Mouse (Mus musculus) spleen, adult 2 months (tissue): ENCODE results near the gene Eef2kmt. TPM values are rescaled to one million over a fixed set of nuclear protein-coding genes. Genes with fewer than 3 reads are reported as not detected.

ENCODE experiments used
- DNase-seq, 2 experiments: peaks; one replicate each; pipeline versions ENCODE4 v3.0.0 to v3.0.0-alpha.2; 2012 to 2021; ENCODE audit warnings: low spot score in 2 of 2, low read depth in 1 of 2
- H3K27ac ChIP-seq: fragments of 200-500 bp; 2 replicates; pipeline ENCODE4 v1.5.1; 2012; ENCODE audit warnings: low read length, inconsistent platforms; ENCODE audit not compliant: insufficient read depth
- H3K27me3 ChIP-seq: fragments of 200-500 bp; 2 replicates; pipeline ENCODE4 v1.6.1; 2012; ENCODE audit warnings: mild to moderate bottlenecking, moderate library complexity, low read length, inconsistent platforms; ENCODE audit not compliant: control insufficient read depth, insufficient read depth
- H3K36me3 ChIP-seq: fragments of 200-500 bp; 2 replicates; pipeline ENCODE4 v1.6.1; 2012; ENCODE audit warnings: mild to moderate bottlenecking, low read length, inconsistent platforms; ENCODE audit not compliant: control insufficient read depth, insufficient read depth
- H3K4me1 ChIP-seq: fragments of 200-500 bp; 2 replicates; pipeline ENCODE4 v1.6.1; 2011; ENCODE audit warnings: inconsistent platforms; ENCODE audit not compliant: control insufficient read depth, insufficient read depth, insufficient read length
- H3K4me3 ChIP-seq: fragments of 200-500 bp; 2 replicates; pipeline ENCODE4 v1.5.1; 2011; ENCODE audit warnings: mild to moderate bottlenecking, inconsistent platforms; ENCODE audit not compliant: insufficient read depth, insufficient read length; ENCODE audit errors: extremely low read depth
- CTCF ChIP-seq: fragments of 200-500 bp; IDR thresholded peaks from 2 replicates; pipeline ENCODE4 v1.5.1; 2011; ENCODE audit warnings: mild to moderate bottlenecking, inconsistent platforms; ENCODE audit not compliant: insufficient read depth, insufficient read length, insufficient replicate concordance; ENCODE audit errors: extremely low read depth
- POLR2A ChIP-seq: fragments of 200-500 bp; IDR thresholded peaks from 2 replicates; pipeline ENCODE4 v1.6.1; 2011; ENCODE audit warnings: low read depth, low read length, inconsistent platforms
- WGBS: fragments of 180-500 bp; shearing (Covaris S2); methylation state at CpG from one replicate; pipeline ENCODE4 v1.1.7; 2018; 5-methylcytosine and 5-hydroxymethylcytosine counted together
- polyA plus RNA-seq: library from polyadenylated mRNA; depleted of rRNA; stranded (reverse); fragments of >200 nt; gene quantifications from 2 replicates; pipeline ENCODE4 v1.2.3, GENCODE M21; 2012; rRNA removed

The Eef2kmt gene
- polyA plus RNA-seq, 1 experiment, result 35.4 TPM

DNA sequence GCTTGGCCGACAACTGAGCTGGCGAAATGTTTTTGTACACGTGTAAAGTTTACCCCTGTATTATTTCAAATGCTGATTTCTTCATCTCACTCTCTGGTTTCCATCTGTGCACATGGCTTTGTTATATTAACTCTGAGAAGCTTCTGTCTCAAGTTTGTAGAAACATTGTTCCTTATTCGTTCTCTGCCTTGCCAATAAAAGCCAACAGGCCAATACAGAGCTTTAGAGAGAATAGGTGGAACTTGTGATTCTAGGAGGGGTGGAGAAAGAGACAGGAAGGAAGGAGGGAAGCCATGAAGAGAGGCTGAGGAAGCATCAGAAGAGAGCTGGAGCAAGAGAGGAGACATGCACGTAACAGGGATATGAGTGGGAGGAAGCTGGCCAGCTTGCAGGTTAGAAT is 49.7 kb downstream of the Eef2kmt start:
- TF ChIP-seq POLR2A (no peak), CTCF (no peak)
- H3K4me3 ChIP-seq, result no peak overlapping the region
- 80% methylated on average over 5 of the region's 5 CpGs for WGBS
- H3K4me1 ChIP-seq, result peaks cover 7% of the 10 kb centered on the region
- no peak overlapping the region for H3K27ac ChIP-seq
- H3K27me3 ChIP-seq, result no peaks in the 10 kb centered on the region
- no peak for DNase-seq
- H3K36me3 ChIP-seq, result no peaks in the 10 kb centered on the region

DNA sequence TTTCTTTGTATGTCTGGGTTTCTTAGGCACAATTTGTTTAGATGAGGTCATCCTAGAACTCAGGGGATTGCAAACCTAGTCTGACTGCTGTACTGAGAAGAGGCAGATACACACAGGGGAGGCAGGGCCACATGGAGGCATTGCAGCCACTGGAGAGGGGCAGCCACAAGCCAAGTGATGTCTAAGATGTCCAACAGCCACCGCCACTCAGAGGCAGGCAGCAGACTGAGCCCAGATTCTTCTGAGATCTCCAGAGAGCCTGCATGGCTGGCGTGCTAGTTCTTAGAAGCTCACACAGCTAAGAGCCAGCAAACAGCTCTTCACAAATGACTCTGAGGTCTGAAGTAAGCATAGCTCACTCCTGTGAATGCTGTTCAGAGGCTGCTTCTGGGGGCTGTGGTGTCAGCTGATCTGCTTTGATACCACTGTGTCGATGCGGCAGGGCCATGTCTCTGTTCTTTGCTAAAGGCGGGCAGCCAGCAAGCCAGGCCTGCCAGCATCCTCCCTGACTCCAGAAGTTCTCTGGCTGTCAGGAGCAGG is 50.3 kb downstream of the Eef2kmt start:
- H3K27ac ChIP-seq, result no peak overlapping the region
- H3K27me3 ChIP-seq, result no peaks in the 10 kb centered on the region
- 97% methylated on average over 5 of the region's 5 CpGs for WGBS
- H3K36me3 ChIP-seq, result 0 out of 2 replicates have a peak, but pooled peaks cover 2% of the 10 kb centered on the region
- no peak overlapping the region for H3K4me3 ChIP-seq
- TF ChIP-seq CTCF, result no peak
- TF ChIP-seq POLR2A, result no peak
- peaks cover 7% of the 10 kb centered on the region for H3K4me1 ChIP-seq
- no peak for DNase-seq

DNA sequence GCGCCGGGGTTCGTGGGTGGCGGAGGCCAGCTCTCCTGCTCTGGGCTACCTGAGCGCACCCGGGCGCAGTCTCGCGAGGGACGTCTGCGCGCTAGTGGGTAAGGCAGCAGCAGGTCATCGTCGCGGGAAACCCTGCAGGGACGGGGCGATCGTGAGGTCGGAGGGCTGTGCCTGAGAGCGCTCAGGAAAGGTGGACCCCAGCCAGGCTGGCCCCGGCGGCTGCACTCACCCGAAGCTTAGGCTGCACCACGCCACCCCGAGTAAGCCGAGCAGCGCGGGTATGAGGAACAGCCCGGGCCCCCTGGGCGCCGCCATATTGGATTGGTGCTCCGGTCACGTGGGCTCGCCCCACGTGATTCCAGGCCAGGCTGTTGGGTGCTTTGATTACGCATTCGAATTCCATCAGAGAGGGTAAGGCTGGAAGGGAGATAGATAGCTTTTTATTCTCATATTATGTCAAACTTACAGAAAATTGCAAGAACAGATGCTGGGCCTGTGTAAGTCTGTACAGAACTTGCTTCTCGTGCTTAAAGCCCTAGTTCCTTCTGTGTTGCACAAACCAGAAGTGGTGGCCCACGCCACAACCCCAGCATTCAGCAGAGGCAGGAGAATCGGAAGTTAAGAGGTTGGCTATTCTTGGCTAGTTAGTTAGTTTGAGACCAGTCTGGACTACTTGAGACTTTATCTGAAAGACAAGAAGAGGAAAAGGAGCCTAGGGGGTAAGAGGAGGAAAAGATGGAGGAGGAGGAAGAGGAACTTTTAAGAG is 51.9 kb downstream of the Eef2kmt start, which contains the start of gene Nagpa:
Nagpa (minus strand) TSS at position 345 of the 766 bp plus-strand sequence.
- peak within 1 kb of the TSS; percentile 62 for H3K27ac ChIP-seq
- peak; percentile 63 to 72 for DNase-seq
- no peaks in the 10 kb centered on the region for H3K27me3 ChIP-seq
- H3K36me3 ChIP-seq, result peaks cover 14% of the 10 kb centered on the region
- peak within 1 kb of the TSS; percentile 94 for H3K4me3 ChIP-seq
- TF ChIP-seq POLR2A (peak; percentile 44), CTCF (no peak)
- H3K4me1 ChIP-seq, result peaks cover 3% of the 10 kb centered on the region
- WGBS, result 2% methylated on average over 40 of the region's 40 CpGs

DNA sequence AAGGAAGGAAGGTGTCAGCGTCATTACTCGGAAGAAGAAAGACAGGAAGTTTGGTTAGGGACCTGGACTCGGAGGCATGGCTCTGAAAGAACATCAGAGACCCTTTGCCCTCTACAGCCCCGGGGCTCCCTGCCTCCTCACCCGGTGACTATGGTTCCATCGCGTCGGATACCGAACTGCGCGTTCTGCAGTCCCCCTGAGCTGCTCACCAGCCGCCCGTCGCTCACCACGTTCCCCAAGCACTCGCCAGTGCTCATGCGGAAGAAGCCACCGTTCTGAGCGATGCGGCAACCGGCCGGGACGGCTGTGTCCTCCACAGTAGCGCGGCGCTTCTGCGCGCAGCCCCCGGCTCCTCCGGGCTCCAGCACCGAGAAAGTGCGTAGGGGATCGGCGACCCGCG is 52.6 kb downstream of the Eef2kmt start:
- TF ChIP-seq CTCF, result no peak
- TF ChIP-seq POLR2A, result no peak
- H3K4me3 ChIP-seq, result peak overlapping the region; percentile 94
- H3K27ac ChIP-seq, result peak overlapping the region; percentile 62
- under 1% methylated on average over 36 of the region's 36 CpGs for WGBS
- H3K36me3 ChIP-seq, result peaks cover 21% of the 10 kb centered on the region
- H3K4me1 ChIP-seq, result peaks cover 3% of the 10 kb centered on the region
- DNase-seq, result peak; percentile 4 to 32
- no peaks in the 10 kb centered on the region for H3K27me3 ChIP-seq

DNA sequence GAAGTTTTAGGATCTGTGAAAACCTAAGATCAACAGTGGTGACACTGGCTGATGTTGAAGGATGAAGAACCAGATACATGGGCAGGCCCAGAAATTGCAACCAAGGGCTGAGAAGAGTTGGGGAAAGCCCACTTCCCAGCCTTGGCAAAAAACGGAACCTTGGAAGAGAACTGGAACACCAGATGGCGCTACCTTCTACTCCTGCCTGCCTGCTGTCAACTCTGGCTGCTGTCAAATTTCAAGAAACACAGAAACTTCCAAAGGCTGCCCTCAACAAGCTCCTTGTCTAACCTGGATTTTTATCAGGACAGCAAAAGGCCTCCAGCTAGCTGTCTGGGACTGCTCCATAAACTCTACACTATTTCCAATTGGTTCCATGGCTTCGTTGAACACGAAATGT is 53.1 kb downstream of the Eef2kmt start:
- Histone ChIP-seq H3K27me3 (no peaks in the 10 kb centered on the region), H3K4me1 (peaks cover 3% of the 10 kb centered on the region), H3K4me3 (peak overlapping the region; percentile 94; the same call in 1 of the 2 replicates), H3K36me3 (peaks cover 24% of the 10 kb centered on the region), H3K27ac (peak overlapping the region; percentile 62)
- DNase-seq, result peak; percentile 4 to 30
- no peak for TF ChIP-seq POLR2A
- peak; percentile 46; the same call in 1 of the 2 replicates for TF ChIP-seq CTCF
- 16% methylated on average over 4 of the region's 4 CpGs for WGBS

DNA sequence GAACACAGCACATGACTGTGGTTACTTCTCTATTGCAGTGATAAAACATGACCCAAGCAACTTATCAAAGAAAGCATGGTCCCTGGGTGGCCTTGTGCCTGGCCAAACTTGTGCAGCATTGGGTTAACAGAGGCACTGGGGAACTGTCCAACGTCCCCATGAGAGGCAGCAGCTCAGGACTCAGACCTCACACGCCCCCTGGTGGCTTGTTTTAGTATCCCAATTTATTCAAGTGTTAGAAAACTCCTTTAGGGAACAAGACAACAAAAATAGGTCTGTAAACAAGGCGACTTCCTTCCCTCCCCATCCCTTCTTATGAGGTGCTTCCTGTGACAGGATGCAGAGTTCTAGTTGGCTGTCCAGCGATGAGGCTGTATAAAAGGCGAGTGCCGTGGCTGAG is 60.7 kb downstream of the Eef2kmt start:
- Histone ChIP-seq H3K27ac (no peak overlapping the region), H3K4me1 (no peaks in the 10 kb centered on the region), H3K4me3 (no peak overlapping the region), H3K36me3 (peaks cover 27% of the 10 kb centered on the region), H3K27me3 (no peaks in the 10 kb centered on the region)
- 43% methylated on average over 6 of the region's 6 CpGs for whole genome bisulfite sequencing
- peak; percentile 19 to 40 for DNase-seq
- TF ChIP-seq CTCF (peak; percentile 54; the same call in 1 of the 2 replicates), POLR2A (no peak)

Other genes starting within 250 kb of the Eef2kmt start
- gene Smim22, start 248.7 kb downstream of the Eef2kmt start, polyA plus RNA-seq, result 1.4 and 1.8 TPM in 2 replicates
- 229 and 300 TPM in 2 replicates for gene Rogdi, start 242.4 kb downstream of the Eef2kmt start, polyA plus RNA-seq
- gene Glyr1, start 206.1 kb downstream of the Eef2kmt start, polyA plus RNA-seq, result 43.9 and 45.5 TPM in 2 replicates
- gene Ubn1, start 205.9 kb downstream of the Eef2kmt start, polyA plus RNA-seq, result 31.2 and 40.3 TPM in 2 replicates
- 0.75 and 0.88 TPM in 2 replicates for gene Ppl, start 123.6 kb downstream of the Eef2kmt start, polyA plus RNA-seq
- 0.53 and 0.55 TPM in 2 replicates for gene Sec14l5, start 108.9 kb downstream of the Eef2kmt start, polyA plus RNA-seq
- gene Nagpa, start 52.0 kb downstream of the Eef2kmt start, polyA plus RNA-seq, result 41.7 and 56.1 TPM in 2 replicates
- 39.9 and 44.4 TPM in 2 replicates for gene AU021092, start 33.7 kb downstream of the Eef2kmt start, polyA plus RNA-seq
- 42.1 and 45.4 TPM in 2 replicates for gene Alg1, start 22.4 kb downstream of the Eef2kmt start, polyA plus RNA-seq